Mouse (Mus musculus) ES-Bruce4 (cell line): ENCODE results near the gene Samd7. TPM values are rescaled to one million over a fixed set of nuclear protein-coding genes. Genes with fewer than 3 reads are reported as not detected.

ENCODE experiments used
- H3K27ac ChIP-seq: 2 replicates; pipeline ENCODE4 v1.5.1; 2012; ENCODE audit warnings: low read length, inconsistent platforms; ENCODE audit not compliant: insufficient read depth
- H3K27me3 ChIP-seq: 2 replicates; pipeline ENCODE4 v1.6.1; 2012; ENCODE audit warnings: mild to moderate bottlenecking, low read length, inconsistent platforms; ENCODE audit not compliant: control insufficient read depth, poor library complexity, insufficient read depth, severe bottlenecking
- H3K36me3 ChIP-seq: 2 replicates; pipeline ENCODE4 v1.6.1; 2012; ENCODE audit warnings: inconsistent platforms, mild to moderate bottlenecking, low read length, moderate library complexity; ENCODE audit not compliant: control insufficient read depth, poor library complexity, insufficient read depth, severe bottlenecking
- H3K4me1 ChIP-seq: one replicate; pipeline ENCODE4 v1.8.1; 2011; ENCODE audit warnings: low read length; ENCODE audit not compliant: control insufficient read depth, insufficient read depth
- H3K4me3 ChIP-seq: 2 replicates; pipeline ENCODE4 v1.5.1; 2011; ENCODE audit warnings: low read depth, mild to moderate bottlenecking, low read length
- H3K9ac ChIP-seq: 2 replicates; pipeline ENCODE4 v1.6.1; 2012; ENCODE audit warnings: low read depth, mild to moderate bottlenecking, inconsistent platforms; ENCODE audit not compliant: poor library complexity, severe bottlenecking
- H3K9me3 ChIP-seq: replicated peaks from 2 replicates; pipeline ENCODE4 v1.6.1; 2012; ENCODE audit warnings: mild to moderate bottlenecking, low read length, inconsistent platforms; ENCODE audit not compliant: control insufficient read depth, poor library complexity, insufficient read depth, severe bottlenecking
- CTCF ChIP-seq: IDR thresholded peaks from one replicate; pipeline ENCODE4 v1.8.1; 2011; ENCODE audit warnings: low read depth, low read length
- EP300 ChIP-seq: IDR thresholded peaks from 2 replicates; pipeline ENCODE4 v1.6.1; 2011; ENCODE audit warnings: low read depth, low read length; ENCODE audit not compliant: insufficient read depth
- POLR2A ChIP-seq: IDR thresholded peaks from one replicate; pipeline ENCODE4 v1.8.1; 2011; ENCODE audit warnings: low read length; ENCODE audit not compliant: insufficient read depth
- polyA plus RNA-seq: library from polyadenylated mRNA; stranded (reverse); fragments of >200 nt; gene quantifications from 2 replicates; pipeline ENCODE4 v1.2.4, GENCODE M21; 2011; ENCODE audit warnings: low read depth; ENCODE audit not compliant: missing spikeins, insufficient read depth, insufficient read length

Gene Samd7
- polyA plus RNA-seq, 1 experiment, result not detected

GRCm38 (mm10) chr3:30724105-30724824 is 21.8 kb upstream of the Samd7 start:
- Histone ChIP-seq H3K4me1 (peaks cover 7% of the 10 kb centered on the region), H3K27ac (peak overlapping the region; percentile 87), H3K9ac (no peak overlapping the region), H3K9me3 (no peaks in the 10 kb centered on the region), H3K36me3 (no peaks in the 10 kb centered on the region), H3K4me3 (no peak overlapping the region), H3K27me3 (no peaks in the 10 kb centered on the region)
- TF ChIP-seq POLR2A (no peak), EP300 (peak; percentile 96)

GRCm38 (mm10) chr3:30724848-30725465 is 21.1 kb upstream of the Samd7 start:
- Histone ChIP-seq H3K36me3 (no peaks in the 10 kb centered on the region), H3K4me1 (peaks cover 7% of the 10 kb centered on the region), H3K27ac (peak overlapping the region; percentile 40; the same call in 1 of the 2 replicates), H3K9me3 (no peaks in the 10 kb centered on the region), H3K4me3 (no peak overlapping the region), H3K9ac (no peak overlapping the region), H3K27me3 (no peaks in the 10 kb centered on the region; the same call in 1 of the 2 replicates)
- TF ChIP-seq EP300 (no peak), CTCF (no peak)

DNA sequence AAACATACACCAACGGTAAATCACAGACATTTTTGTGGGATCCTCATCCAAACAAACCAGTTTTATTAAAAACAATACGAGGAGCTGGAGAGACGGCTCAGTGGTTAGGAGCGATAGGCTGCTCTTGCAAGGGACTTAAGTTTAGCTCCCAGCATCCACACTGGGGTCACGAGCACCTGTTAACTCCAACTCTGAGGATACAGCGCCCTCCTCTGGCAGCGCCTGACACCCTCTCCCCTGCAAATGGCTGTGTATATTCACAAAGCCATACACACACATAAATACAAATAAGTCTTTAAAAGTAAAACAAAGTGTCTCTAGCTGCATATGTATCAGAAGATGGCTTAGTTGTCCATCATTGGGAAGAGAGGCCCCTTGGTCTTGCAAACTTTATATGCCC is 20.6 kb upstream of the Samd7 start:
- no peak overlapping the region for H3K4me3 ChIP-seq
- H3K27ac ChIP-seq, result no peak overlapping the region
- H3K36me3 ChIP-seq, result no peaks in the 10 kb centered on the region
- H3K4me1 ChIP-seq, result peaks cover 7% of the 10 kb centered on the region
- no peaks in the 10 kb centered on the region for H3K9me3 ChIP-seq
- H3K9ac ChIP-seq, result no peak overlapping the region
- TF ChIP-seq EP300, result peak; percentile 77
- TF ChIP-seq POLR2A, result no peak
- TF ChIP-seq CTCF, result peak; percentile 94
- H3K27me3 ChIP-seq, result no peaks in the 10 kb centered on the region; the same call in 1 of the 2 replicates

- Histone ChIP-seq H3K27me3 (no peaks in the 10 kb centered on the region; the same call in 1 of the 2 replicates), H3K4me1 (peaks cover 7% of the 10 kb centered on the region), H3K9me3 (no peaks in the 10 kb centered on the region), H3K27ac (no peak overlapping the region), H3K9ac (no peak overlapping the region), H3K36me3 (no peaks in the 10 kb centered on the region), H3K4me3 (no peak overlapping the region)
- no peak for TF ChIP-seq POLR2A
- no peak for TF ChIP-seq CTCF
- no peak for TF ChIP-seq EP300
These were observed 18.9 kb upstream of the Samd7 start for GRCm38 (mm10) chr3:30727209-30727608.

GRCm38 (mm10) chr3:30729046-30729445 is 17.0 kb upstream of the Samd7 start:
- Histone ChIP-seq H3K9ac (no peak overlapping the region), H3K9me3 (no peaks in the 10 kb centered on the region), H3K27me3 (no peaks in the 10 kb centered on the region; the same call in 1 of the 2 replicates), H3K27ac (no peak overlapping the region), H3K4me1 (no peaks in the 10 kb centered on the region), H3K4me3 (no peak overlapping the region), H3K36me3 (no peaks in the 10 kb centered on the region)
- no peak for TF ChIP-seq CTCF
- TF ChIP-seq EP300, result no peak
- no peak for TF ChIP-seq POLR2A

DNA sequence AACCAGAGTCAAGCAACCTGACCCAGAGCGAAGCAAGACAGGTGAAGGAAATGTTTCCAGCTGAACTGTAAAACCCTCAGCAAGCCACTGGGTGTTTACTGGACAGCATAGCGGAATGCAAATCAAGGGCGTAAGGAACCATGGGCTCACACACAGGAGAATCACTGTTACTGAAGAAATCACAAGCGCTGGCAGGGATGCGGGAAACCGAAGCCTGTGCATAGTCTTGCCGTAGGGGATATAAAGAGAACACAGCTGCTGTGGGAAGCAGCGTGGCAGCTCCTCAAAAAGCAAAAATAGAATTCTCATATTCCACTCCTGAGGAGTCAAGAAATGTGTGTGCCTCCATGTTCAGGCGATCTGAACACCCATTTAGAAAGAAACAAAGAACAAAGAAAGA is 9.3 kb upstream of the Samd7 start:
- Histone ChIP-seq H3K4me3 (no peak overlapping the region), H3K27me3 (no peaks in the 10 kb centered on the region), H3K36me3 (no peaks in the 10 kb centered on the region), H3K9me3 (no peaks in the 10 kb centered on the region), H3K9ac (no peak overlapping the region), H3K27ac (no peak overlapping the region), H3K4me1 (no peaks in the 10 kb centered on the region)
- TF ChIP-seq EP300, result no peak
- TF ChIP-seq CTCF, result no peak
- no peak for TF ChIP-seq POLR2A
